ENCODE assay signal across 34 mouse cellular contexts in genomic region chr13:32398616-32399015, GRCm38 (mm10).
A peak's percentile ranks its signal among the peaks of the same experiment; 100 is the strongest.
DNase-seq lines count a peak whose midpoint lies in the region; ATAC-seq and TF ChIP-seq lines count a peak whose summit lies in the region.
"Had no signal": no experiment of that assay in that cellular context is flagged by ENCODE, and none has a peak within 500 bp of the region (broad histone marks: within the 10 kb centered on the region; RNA-seq: fewer than 3 reads in every experiment).

No protein-coding gene starts in this region.

- no peaks in the 10 kb centered on the region for H3K27me3 ChIP-seq in megakaryocyte, embryonic 14.5 days (replicated peaks)
- no peaks in the 10 kb centered on the region for H3K27me3 ChIP-seq in neural tube, embryonic 15.5 days (replicated peaks)
- H3K27me3 ChIP-seq in hindbrain, embryonic 11.5 days (ENCODE audit: control insufficient read depth, insufficient read depth, low read length) = no peaks in the 10 kb centered on the region
- H3K27me3 ChIP-seq: CH12.LX; embryonic facial prominence, embryonic 15.5 days; forebrain, embryonic 13.5 days; heart, embryonic 12.5 days; heart, embryonic 15.5 days had no signal

- no peak for TF ChIP-seq POLR2A in embryonic fibroblast, embryonic 13.5 days (IDR thresholded peaks at IDR 0.05; ENCODE audit: low read depth, low read length)

- no peak overlapping the region for H3K4me2 ChIP-seq in neural tube, embryonic 15.5 days
- H3K4me2 ChIP-seq in hindbrain, embryonic 11.5 days (replicated peaks; ENCODE audit: low read depth, low read length) = no peak overlapping the region
- H3K4me2 ChIP-seq: embryonic facial prominence, embryonic 15.5 days; forebrain, embryonic 13.5 days; heart, embryonic 12.5 days; heart, embryonic 15.5 days; hindbrain, embryonic 14.5 days had no signal

- H3K36me3 ChIP-seq in megakaryocyte, embryonic 14.5 days (replicated peaks; ENCODE audit: low read length) = no peaks in the 10 kb centered on the region
- no peaks in the 10 kb centered on the region for H3K36me3 ChIP-seq in neural tube, embryonic 15.5 days
- H3K36me3 ChIP-seq in hindbrain, embryonic 11.5 days (ENCODE audit: control insufficient read depth, insufficient read depth, low read length) = no peaks in the 10 kb centered on the region
- H3K36me3 ChIP-seq: embryonic facial prominence, embryonic 15.5 days; forebrain, embryonic 10.5 days; G1E; heart, embryonic 12.5 days; heart, embryonic 15.5 days; hindbrain, embryonic 10.5 days had no signal

- no peak overlapping the region for H3K9ac ChIP-seq in neural tube, embryonic 15.5 days (replicated peaks)
- H3K9ac ChIP-seq in hindbrain, embryonic 11.5 days (ENCODE audit: low read depth, low read length) = no peak overlapping the region
- H3K9ac ChIP-seq: embryonic facial prominence, embryonic 15.5 days; forebrain, embryonic 13.5 days; heart, embryonic 12.5 days; heart, embryonic 15.5 days; hindbrain, embryonic 14.5 days had no signal

- TF ChIP-seq CTCF in embryonic fibroblast, embryonic 13.5 days (IDR thresholded peaks at IDR 0.05; ENCODE audit: borderline replicate concordance, insufficient read depth, low read length) = no peak

- no peak for ATAC-seq in megakaryocyte, adult 5-6 weeks (ENCODE audit: poor library complexity, severe bottlenecking)
- no peak for ATAC-seq in neural tube, embryonic 15.5 days (ENCODE audit: low FRiP score)
- ATAC-seq in hindbrain, embryonic 11.5 days (ENCODE audit: low FRiP score) = no peak
- ATAC-seq: forebrain, embryonic 13.5 days; forebrain, embryonic 16.5 days; hindbrain, postnatal 0 days; inflammation-experienced regulatory T-cells, adult 6 months; intestine, embryonic 16.5 days had no signal

- peaks cover 11% of the 10 kb centered on the region for H3K9me3 ChIP-seq in megakaryocyte, embryonic 14.5 days
- H3K9me3 ChIP-seq in neural tube, embryonic 15.5 days (replicated peaks) = no peaks in the 10 kb centered on the region
- no peaks in the 10 kb centered on the region for H3K9me3 ChIP-seq in hindbrain, embryonic 11.5 days (ENCODE audit: control insufficient read depth, low read length)
- H3K9me3 ChIP-seq: embryonic facial prominence, embryonic 15.5 days; forebrain, embryonic 13.5 days; G1E; heart, embryonic 15.5 days; hindbrain, embryonic 10.5 days had no signal

- peak; percentile 79 for DNase-seq in NIH3T3 (ENCODE audit: low read depth)
- no peak for DNase-seq in hindbrain, embryonic 11.5 days (ENCODE audit: low spot score)
- no peak for DNase-seq in c-Kit-positive CD71-positive TER-119-positive erythroid progenitor cells, embryonic 14.5 days (ENCODE audit: low spot score)
- DNase-seq: adrenal gland, adult 8-10 months; adrenal gland, postnatal 25 days; B cell, adult 2 months; cerebellum, adult 11 months; cerebellum, adult 2 months; cerebellum, adult 9-11 months; cerebellum, postnatal 36 days; embryo, embryonic 11 days; gastrocnemius, postnatal 25 days; heart, adult 18-20 months; heart, postnatal 10 days; heart, postnatal 36 days; kidney, adult 2 months had no signal

- H3K4me3 ChIP-seq in megakaryocyte, embryonic 14.5 days (replicated peaks) = peak overlapping the region; percentile 62
- no peak overlapping the region for H3K4me3 ChIP-seq in embryonic fibroblast, embryonic 13.5 days (ENCODE audit: insufficient read depth, low read length)
- H3K4me3 ChIP-seq in neural tube, embryonic 15.5 days (replicated peaks) = no peak overlapping the region
- H3K4me3 ChIP-seq in hindbrain, embryonic 11.5 days (ENCODE audit: low read depth, low read length) = no peak overlapping the region
- H3K4me3 ChIP-seq: embryonic facial prominence, embryonic 15.5 days; erythroblast, embryonic 14.5 days; forebrain, embryonic 10.5 days; forebrain, embryonic 13.5 days; heart, embryonic 12.5 days; heart, embryonic 15.5 days; hindbrain, embryonic 10.5 days had no signal

- H3K4me1 ChIP-seq in megakaryocyte, embryonic 14.5 days = peaks cover 6% of the 10 kb centered on the region
- peaks cover 4% of the 10 kb centered on the region; the same call in 1 of the 2 replicates for H3K4me1 ChIP-seq in embryonic fibroblast, embryonic 13.5 days (ENCODE audit: control insufficient read depth, insufficient read depth, low read length)
- H3K4me1 ChIP-seq in neural tube, embryonic 15.5 days = no peaks in the 10 kb centered on the region
- no peaks in the 10 kb centered on the region for H3K4me1 ChIP-seq in hindbrain, embryonic 11.5 days (replicated peaks; ENCODE audit: control insufficient read depth, insufficient read depth, low read length)
- H3K4me1 ChIP-seq: embryonic facial prominence, embryonic 15.5 days; forebrain, embryonic 10.5 days; forebrain, embryonic 13.5 days; heart, embryonic 12.5 days; heart, embryonic 15.5 days; hindbrain, embryonic 10.5 days had no signal

- 0 out of 2 replicates have a peak overlapping the region, but pooled peaks have one; percentile 54 for H3K27ac ChIP-seq in embryonic fibroblast, embryonic 13.5 days (ENCODE audit: insufficient read depth, low read length)
- H3K27ac ChIP-seq in neural tube, embryonic 15.5 days (replicated peaks) = no peak overlapping the region
- no peak overlapping the region for H3K27ac ChIP-seq in hindbrain, embryonic 11.5 days (ENCODE audit: low read depth, low read length)
- H3K27ac ChIP-seq: embryonic facial prominence, embryonic 15.5 days; forebrain, embryonic 10.5 days; forebrain, embryonic 13.5 days; heart, embryonic 15.5 days; hindbrain, embryonic 10.5 days; hindbrain, embryonic 14.5 days; hindbrain, postnatal 0 days had no signal

- 81% methylated on average over 1 of the region's 1 CpGs for WGBS in neural tube, embryonic 15.5 days
- 84% methylated on average over 1 of the region's 1 CpGs for WGBS in hindbrain, embryonic 11.5 days
